Mouse (Mus musculus): ENCODE results near the gene Ankdd1a. TPM values are rescaled to one million over a fixed set of nuclear protein-coding genes. Genes with fewer than 3 reads are reported as not detected.

Gene Ankdd1a
- not detected for polyA plus RNA-seq (2014; fragmentation: Illumina TruSeq; extraction: RNeasy Lipid Tissue Mini Kit (QIAGEN cat#74804); ENCODE audit: low read depth, low replicate concordance)

DNA sequence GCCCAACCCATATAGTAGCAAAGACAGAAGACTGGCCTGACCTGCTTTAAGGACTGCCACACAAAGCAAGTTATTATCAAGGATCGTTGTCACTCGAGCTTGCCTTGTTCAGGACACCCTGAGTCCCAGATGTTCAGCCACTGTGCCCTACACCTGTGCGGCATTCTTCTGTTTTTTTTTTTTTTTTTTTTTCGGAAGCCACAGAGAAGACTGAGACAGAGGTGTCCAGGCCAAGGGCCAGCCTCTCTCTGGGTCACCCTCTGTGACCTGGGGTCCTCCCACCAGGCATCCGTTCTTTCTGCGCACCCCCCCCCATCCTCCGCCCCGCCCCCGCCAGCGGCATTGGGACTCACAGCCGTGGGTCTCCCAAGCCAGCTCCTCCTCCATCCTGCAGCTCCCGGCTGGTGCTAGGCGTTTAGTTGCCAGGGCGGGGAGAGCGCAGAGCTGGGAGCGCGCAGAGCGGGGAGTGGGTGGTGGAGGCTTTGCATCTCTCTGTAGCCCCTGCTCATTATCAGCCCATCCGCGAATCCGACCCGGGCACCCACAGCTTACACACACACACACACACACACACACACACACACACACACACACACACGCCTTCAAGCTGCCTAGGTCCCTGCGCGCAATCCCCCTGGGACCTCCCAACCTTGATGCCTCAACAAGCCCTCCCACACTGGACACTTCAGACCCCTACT lies at the start of gene Ankdd1a:
Ankdd1a (minus strand) TSS at position 387 of the 698 bp plus-strand sequence.

GRCm38 (mm10) chr9:65460732-65461442 lies 59.1 kb downstream of the Ankdd1a start, which contains the start of gene Spg21:
Gene Spg21, plus strand, starts transcription at chr9:65460947.

Other genes starting within 250 kb of the Ankdd1a start
- 224 TPM for gene Clpx, start 225.9 kb downstream of the Ankdd1a start, polyA plus RNA-seq (2014; fragmentation: Illumina TruSeq; extraction: RNeasy Lipid Tissue Mini Kit (QIAGEN cat#74804); ENCODE audit: low read depth, low replicate concordance)
- 19.4 TPM for gene Pdcd7, start 174.1 kb downstream of the Ankdd1a start, polyA plus RNA-seq (2014; fragmentation: Illumina TruSeq; extraction: RNeasy Lipid Tissue Mini Kit (QIAGEN cat#74804); ENCODE audit: low read depth, low replicate concordance)
- not detected for gene Ubap1l, start 159.2 kb downstream of the Ankdd1a start, polyA plus RNA-seq (2014; fragmentation: Illumina TruSeq; extraction: RNeasy Lipid Tissue Mini Kit (QIAGEN cat#74804); ENCODE audit: low read depth, low replicate concordance)
- 0.21 TPM for gene Kbtbd13, start 128.5 kb downstream of the Ankdd1a start, polyA plus RNA-seq (2014; fragmentation: Illumina TruSeq; extraction: RNeasy Lipid Tissue Mini Kit (QIAGEN cat#74804); ENCODE audit: low read depth, low replicate concordance)
- gene Rasl12, start 121.7 kb downstream of the Ankdd1a start, polyA plus RNA-seq (2014; fragmentation: Illumina TruSeq; extraction: RNeasy Lipid Tissue Mini Kit (QIAGEN cat#74804); ENCODE audit: low read depth, low replicate concordance): 3.0 TPM
- gene Slc51b, start 97.2 kb downstream of the Ankdd1a start, polyA plus RNA-seq (2014; fragmentation: Illumina TruSeq; extraction: RNeasy Lipid Tissue Mini Kit (QIAGEN cat#74804); ENCODE audit: low read depth, low replicate concordance): 0.34 TPM
- 8.8 TPM for gene Mtfmt, start 84.4 kb downstream of the Ankdd1a start, polyA plus RNA-seq (2014; fragmentation: Illumina TruSeq; extraction: RNeasy Lipid Tissue Mini Kit (QIAGEN cat#74804); ENCODE audit: low read depth, low replicate concordance)
- gene Spg21, start 59.2 kb downstream of the Ankdd1a start, polyA plus RNA-seq (2014; fragmentation: Illumina TruSeq; extraction: RNeasy Lipid Tissue Mini Kit (QIAGEN cat#74804); ENCODE audit: low read depth, low replicate concordance): 38.5 TPM
- 17.9 TPM for gene Plekho2, start 59.8 kb upstream of the Ankdd1a start, polyA plus RNA-seq (2014; fragmentation: Illumina TruSeq; extraction: RNeasy Lipid Tissue Mini Kit (QIAGEN cat#74804); ENCODE audit: low read depth, low replicate concordance)
- gene Pif1, start 67.0 kb upstream of the Ankdd1a start, polyA plus RNA-seq (2014; fragmentation: Illumina TruSeq; extraction: RNeasy Lipid Tissue Mini Kit (QIAGEN cat#74804); ENCODE audit: low read depth, low replicate concordance): 0.28 TPM
- 2.7 TPM for gene Rbpms2, start 109.5 kb upstream of the Ankdd1a start, polyA plus RNA-seq (2014; fragmentation: Illumina TruSeq; extraction: RNeasy Lipid Tissue Mini Kit (QIAGEN cat#74804); ENCODE audit: low read depth, low replicate concordance)
- gene Oaz2, start 147.8 kb upstream of the Ankdd1a start, polyA plus RNA-seq (2014; fragmentation: Illumina TruSeq; extraction: RNeasy Lipid Tissue Mini Kit (QIAGEN cat#74804); ENCODE audit: low read depth, low replicate concordance): 75.1 TPM

Measured in testis, adult 10 weeks (tissue).